Mouse (Mus musculus): Measurements from ENCODE around the gene Fam205c.
"Not testable (repeated sequence)": the region's sequence is repeated elsewhere in the genome, so short reads cannot be mapped to it uniquely, and the experiment has no call there.

Fam205c gene

DNA sequence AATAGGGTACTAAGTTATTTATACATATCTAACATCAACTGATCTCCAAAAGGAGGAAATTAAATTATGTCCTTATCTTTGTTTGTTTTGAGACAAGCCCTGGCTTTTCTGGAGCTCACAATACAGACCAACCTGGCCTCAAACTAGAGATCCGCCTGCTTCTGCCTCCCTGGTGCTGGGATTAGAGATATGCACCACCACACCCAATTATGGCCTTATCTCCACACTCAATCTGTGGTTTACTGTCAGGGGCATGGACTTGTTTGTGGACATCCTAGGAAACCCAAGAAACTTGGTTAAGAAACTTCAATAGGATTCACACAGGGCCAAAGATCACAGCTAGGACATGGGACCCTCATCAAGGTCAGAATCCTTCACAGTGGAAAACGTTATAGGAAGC, 3.6 kb upstream of the Fam205c start:
- DNase-seq (ENCODE audit: low spot score): no peak

DNA sequence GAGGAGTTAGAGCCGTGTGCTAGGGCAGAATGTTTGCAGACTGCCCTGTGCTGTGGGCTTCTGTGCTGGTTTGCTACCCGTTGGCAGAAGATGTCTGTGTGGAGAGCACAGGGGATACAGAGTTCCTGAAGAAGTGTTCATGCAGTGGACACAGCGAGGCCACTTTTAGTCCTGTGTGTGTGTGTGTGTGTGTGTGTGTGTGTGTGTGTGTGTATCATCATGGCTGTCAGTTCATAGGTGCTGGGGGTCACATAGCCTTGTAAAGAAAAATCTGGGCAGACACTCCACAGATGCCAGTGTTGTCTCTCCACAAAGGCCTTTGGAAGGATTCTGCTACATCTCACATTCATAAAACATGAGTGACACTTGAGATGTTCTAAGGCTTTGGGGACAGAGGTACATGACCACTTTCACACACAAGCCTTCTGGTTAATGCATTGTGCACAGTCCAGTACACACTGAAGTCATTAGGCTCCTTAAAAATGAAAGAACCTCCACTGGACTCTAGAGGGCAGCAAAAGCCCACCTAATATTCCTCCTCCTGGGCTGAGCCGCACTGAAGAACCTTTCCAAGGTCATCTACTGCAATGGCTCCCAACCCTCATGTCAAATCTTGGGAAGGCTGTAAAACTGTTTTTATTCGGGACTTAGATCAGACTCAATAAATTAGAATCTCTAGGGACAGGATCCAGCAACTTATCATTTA, 2.7 kb upstream of the Fam205c start:
- peak; percentile 70 for DNase-seq (ENCODE audit: low spot score)

DNA sequence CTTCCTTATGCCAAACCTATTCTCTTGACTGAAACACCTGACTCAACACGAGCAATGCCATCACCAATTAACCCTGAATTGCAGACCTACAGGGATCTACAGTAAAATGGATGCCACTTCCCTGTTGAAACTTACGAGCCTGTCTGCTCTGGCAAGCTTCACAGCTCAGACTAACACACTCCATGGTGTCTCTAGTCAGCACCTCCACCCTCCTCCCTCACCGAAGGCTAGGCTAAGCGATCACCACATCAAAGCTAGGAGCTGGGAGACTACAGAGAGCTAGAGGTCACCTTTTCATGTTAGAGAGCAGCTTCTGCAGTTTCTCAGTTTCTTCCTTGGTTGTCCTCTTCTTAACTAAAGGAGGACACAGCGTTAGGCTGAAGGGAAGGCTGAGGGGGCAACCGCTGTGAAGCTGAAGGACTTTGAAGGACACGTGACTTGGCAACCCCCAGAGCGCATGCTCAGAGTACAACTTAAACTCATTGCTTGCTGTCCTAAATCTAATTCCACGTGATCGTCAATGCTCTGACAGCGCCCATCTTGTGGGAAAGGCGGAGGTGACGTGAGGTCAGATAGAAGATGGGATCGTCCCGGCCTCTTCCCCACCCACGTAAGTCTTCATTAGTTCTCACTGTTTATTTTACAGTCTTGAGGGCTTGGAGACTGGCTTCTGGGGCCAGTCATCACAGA, 1.1 kb downstream of the Fam205c start:
- DNase-seq (ENCODE audit: low spot score): no peak

DNA sequence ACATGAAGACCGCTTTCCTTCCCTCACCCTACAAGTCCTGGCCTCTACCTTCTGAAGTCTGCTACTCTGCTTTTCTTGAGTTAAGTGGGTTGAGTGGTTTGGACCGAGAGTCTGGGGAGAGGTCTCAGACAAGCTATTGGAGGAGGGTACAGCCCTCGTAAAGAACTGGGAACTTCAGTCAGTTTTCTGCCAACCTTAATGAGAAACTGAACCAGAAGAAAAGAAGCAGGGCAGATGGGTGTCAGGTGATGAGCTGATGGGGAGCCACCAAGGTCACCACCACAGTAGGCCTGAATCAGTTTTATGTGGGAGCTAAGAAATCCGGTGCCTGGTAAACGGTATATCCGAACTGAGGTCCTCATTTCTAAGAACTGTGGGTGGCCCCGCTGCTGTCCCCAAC, 1.9 kb downstream of the Fam205c start:
- DNase-seq (ENCODE audit: low spot score): no peak

DNA sequence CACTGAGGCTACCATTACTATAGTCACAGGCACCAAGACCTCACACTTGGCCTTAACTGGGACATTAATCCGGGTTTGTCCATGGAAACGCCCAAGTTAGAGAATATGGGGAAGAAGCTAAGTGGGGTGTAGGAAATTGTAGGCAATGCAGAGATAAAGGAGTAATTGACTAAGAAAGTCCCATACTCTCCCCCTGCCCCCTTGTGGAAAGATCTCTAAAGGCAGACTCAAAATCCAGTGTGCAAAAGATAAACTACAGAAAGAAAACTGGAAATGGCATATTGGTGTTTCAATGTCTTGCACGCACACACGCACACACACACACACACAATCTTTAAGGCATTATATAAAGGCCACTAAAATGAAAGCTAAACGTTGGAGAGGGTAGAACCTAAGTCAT, 3.3 kb downstream of the Fam205c start:
- no peak for DNase-seq (ENCODE audit: low spot score)

DNA sequence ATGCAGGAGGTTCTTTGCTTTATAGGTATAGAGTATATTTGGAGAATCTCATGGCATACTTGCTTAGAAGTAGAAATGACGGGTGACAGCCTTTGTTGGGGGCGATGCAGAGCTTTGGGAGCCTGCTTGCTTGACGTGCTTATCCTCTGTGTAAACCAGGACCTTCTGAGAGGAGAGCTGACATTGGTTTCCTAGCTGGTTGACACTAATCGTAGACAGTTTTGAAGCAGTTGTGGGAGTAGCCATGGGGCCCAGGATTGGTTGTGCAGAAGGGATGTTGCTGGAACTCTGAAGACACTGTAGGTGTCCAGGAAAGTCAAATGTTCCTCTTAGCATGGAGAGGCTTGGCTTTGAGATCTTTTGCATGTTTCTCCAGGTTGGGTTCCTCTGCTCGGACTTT, 5.8 kb downstream of the Fam205c start:
- DNase-seq (ENCODE audit: low spot score): no peak

DNA sequence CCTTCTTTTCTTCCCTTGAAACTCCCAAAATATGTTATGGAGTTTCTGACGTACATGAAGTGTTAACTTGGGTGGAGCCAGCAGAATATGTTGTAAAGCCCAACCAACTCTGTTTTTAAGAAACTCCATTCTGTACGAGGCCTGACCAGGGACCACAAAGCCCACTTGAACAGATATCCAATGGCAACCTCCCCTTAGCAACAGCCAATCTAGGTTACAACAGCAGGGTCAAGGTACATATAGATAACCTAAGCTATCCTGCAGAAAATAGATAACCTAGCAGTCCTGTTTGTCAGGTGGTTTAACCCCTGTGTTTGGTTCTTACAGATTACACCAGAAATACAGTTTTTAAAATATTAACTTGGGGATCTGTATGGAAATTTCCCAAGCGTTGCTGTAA, 6.6 kb downstream of the Fam205c start:
- no peak for DNase-seq (ENCODE audit: low spot score)

DNA sequence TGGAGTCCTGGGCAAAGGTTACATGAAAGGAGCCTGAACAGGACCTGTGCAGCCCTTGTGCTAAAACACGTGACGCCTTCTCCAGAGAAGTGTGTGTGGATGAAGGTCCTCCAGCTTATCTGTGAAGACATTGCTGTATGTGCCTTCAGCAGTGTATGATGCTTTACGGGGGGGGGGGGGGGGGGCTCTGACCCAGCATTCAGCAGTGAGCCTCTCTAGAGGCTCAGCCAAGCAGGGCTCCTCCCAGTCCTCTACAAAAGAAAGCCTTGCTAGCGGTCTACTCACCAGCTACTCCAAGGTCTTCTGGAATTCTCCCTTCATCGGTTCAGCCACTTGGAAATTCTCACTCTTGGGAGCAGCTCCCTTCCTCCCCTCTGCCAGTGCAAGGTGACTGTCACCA, 10.5 kb downstream of the Fam205c start:
- DNase-seq (ENCODE audit: low spot score): not testable (repeated sequence)

DNA sequence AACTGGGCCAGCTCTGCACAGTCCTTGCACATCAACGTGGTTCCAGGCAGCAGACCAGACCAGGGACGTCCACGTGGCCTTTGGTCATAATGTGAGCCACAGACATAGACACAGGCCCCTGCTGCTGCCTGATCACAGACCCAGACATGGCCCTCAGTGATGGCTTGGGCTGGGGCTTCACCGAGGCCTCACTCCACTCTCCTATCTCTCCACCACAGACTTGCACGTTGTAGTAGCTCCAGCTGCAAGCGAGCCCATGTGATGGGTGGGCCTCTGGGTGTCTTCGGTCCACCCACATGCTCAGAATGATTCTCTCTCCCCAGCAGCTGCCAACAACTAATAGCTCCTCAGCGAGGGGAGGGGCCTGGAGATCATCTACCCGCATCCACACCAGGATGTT, 13.6 kb downstream of the Fam205c start:
- not testable (repeated sequence) for DNase-seq (ENCODE audit: low spot score)

DNA sequence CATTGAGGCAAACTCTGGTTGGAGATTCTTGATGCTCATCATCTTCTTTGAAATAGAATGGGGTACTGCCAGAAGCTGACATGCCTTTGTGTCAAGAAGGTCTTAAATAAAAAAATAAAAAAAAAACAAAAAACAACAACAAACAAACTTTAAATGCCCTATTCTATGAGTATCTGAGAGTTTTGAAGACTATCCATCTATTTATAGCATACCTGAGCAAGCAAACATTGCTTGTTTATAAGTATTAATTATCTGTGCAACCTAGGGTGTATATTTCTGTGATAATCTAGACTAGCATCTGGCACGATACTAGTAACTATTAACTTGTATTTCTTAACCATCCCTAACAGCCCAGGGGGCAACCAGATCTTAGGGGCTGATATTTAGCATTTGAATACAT, 17.4 kb downstream of the Fam205c start, which contains the start of gene Gm12394:
Gene Gm12394, minus strand, starts transcription at position 101 of the 400 bp plus-strand sequence.
- DNase-seq (ENCODE audit: low spot score): not testable (repeated sequence)

DNA sequence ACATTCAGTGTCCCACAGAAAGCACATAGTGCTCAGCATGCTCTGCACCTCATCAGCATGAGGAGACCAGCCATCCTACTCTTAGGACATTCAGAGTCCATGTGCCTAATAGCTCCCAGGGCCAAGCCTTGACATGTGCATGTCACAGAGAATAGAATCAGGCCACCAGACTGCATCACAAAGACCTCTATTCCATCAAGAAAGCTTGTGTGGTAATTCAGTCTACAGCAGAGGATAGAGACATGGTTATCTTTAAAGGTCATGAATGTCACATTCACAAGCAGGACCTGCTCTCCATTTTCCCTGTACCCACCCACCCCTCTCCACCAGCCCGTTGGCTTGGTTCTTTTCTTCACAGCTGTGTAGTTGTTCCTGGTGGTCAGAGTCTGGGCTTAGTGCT, 20.2 kb downstream of the Fam205c start, which contains the start of gene Fam205a1:
Gene Fam205a1, minus strand, starts transcription at position 101 of the 400 bp plus-strand sequence.
- not testable (repeated sequence) for DNase-seq (ENCODE audit: low spot score)

Data from embryo, embryonic 10 days (tissue).